Mouse (Mus musculus): ENCODE data around the gene Gabbr2. TPM values are rescaled to one million over a fixed set of nuclear protein-coding genes. Genes with fewer than 3 reads are reported as not detected.

Gene Gabbr2
- polyA plus RNA-seq, 1 experiment from 2014 or later, result 0.12 TPM

DNA sequence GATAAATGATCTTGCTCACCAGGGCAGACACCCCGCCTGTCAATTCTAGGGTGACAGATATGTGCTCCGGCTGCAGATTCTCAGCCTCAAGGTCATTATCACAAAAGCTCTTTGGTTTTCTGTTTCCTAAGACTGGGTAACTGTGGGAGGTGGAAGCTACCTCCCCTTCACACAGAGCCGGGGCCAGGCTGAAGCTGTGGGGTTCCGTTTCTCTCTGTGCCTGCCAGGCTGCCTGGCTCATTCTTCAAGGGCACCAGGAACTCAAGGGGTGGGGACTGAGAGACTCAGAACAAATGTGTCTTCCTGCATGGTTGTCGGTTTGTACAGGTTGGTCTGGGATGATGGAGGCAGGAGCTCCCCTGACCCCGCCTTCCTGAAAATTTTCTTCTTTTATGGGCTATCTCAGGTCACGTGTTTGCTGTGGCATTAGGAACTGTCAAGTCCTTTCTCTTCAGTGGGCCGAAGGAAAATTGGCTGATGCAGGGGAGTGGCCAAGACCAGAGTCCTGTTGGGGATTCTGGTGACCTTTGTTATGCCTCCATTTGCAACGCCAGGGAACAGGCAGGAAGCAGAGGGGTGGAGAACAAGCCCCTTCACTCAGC is 254.7 kb downstream of the Gabbr2 start:
- Histone ChIP-seq H3K27me3 (replicated peaks) (no peaks in the 10 kb centered on the region), H3K9me3 (no peaks in the 10 kb centered on the region), H3K4me3 (replicated peaks) (no peak overlapping the region), H3K27ac (no peak overlapping the region), H3K9ac (no peak overlapping the region), H3K36me3 (no peaks in the 10 kb centered on the region), H3K4me2 (no peak overlapping the region), H3K4me1 (no peaks in the 10 kb centered on the region)
- no peak for ATAC-seq (ENCODE audit: insufficient read depth, low FRiP score, low read depth)
- WGBS, result 29% methylated on average over 9 of the region's 9 CpGs

DNA sequence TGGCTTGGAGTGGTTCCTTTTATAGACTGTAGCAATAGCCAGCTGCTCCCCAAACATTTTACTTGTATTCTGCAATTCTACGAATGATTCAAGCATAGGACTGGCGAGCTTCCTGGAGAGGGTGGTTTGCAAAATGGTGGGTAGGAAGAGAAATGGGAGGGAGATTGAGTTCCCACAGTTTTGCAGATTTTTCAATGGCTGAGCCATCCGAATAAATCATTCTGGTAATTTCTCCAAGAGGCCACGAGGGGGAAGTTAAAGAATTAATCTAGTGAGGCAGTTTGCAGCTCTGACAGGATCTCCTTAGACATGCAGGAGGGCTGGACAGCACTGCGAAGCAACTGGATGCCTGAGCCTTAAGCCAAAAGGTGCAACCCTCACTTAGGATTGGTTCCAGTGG is 256.8 kb downstream of the Gabbr2 start:
- no peak for ATAC-seq (ENCODE audit: insufficient read depth, low FRiP score, low read depth)

DNA sequence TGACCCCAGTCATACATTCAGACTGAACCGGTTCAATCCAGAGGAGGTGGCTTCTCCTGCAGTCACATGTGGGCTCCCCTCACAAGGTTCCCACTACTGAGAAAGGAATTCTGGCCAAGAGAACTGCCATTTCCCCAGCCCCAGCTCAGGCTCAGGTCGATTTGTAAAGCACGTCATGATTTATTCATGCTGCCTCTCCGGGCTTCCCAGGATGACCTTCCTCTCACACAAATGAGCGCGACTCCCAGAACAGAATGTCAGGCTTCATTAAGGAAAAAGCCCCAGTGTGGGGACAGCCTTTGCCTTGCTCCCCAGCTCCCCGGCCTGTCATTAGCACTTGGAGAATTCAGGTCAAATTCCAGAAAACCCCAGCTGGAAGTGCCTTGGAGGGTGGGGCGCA is 260.1 kb downstream of the Gabbr2 start:
- H3K9me3 ChIP-seq, result no peaks in the 10 kb centered on the region
- WGBS, result 17% methylated on average over 8 of the region's 8 CpGs
- H3K27ac ChIP-seq, result no peak overlapping the region
- H3K36me3 ChIP-seq, result no peaks in the 10 kb centered on the region
- no peak overlapping the region for H3K4me2 ChIP-seq
- no peaks in the 10 kb centered on the region for H3K4me1 ChIP-seq
- H3K9ac ChIP-seq, result no peak overlapping the region
- H3K27me3 ChIP-seq (replicated peaks), result no peaks in the 10 kb centered on the region
- no peak for ATAC-seq (ENCODE audit: insufficient read depth, low FRiP score, low read depth)
- H3K4me3 ChIP-seq (replicated peaks), result no peak overlapping the region

More for the DNA sequence above, 256.8 kb downstream of the Gabbr2 start:
- Histone ChIP-seq H3K4me2 (no peak overlapping the region), H3K4me3 (replicated peaks) (no peak overlapping the region), H3K27me3 (replicated peaks) (no peaks in the 10 kb centered on the region), H3K9ac (no peak overlapping the region), H3K27ac (no peak overlapping the region), H3K9me3 (no peaks in the 10 kb centered on the region), H3K36me3 (no peaks in the 10 kb centered on the region), H3K4me1 (no peaks in the 10 kb centered on the region)
- 39% methylated on average over 5 of the region's 5 CpGs for WGBS

GRCm38 (mm10) chr4:46729306-46730042 is 262.2 kb downstream of the Gabbr2 start:
- 72% methylated on average over 9 of the region's 9 CpGs for WGBS
- H3K9me3 ChIP-seq, result no peaks in the 10 kb centered on the region
- H3K4me2 ChIP-seq, result no peak overlapping the region
- H3K9ac ChIP-seq, result no peak overlapping the region
- no peaks in the 10 kb centered on the region for H3K27me3 ChIP-seq (replicated peaks)
- no peak overlapping the region for H3K27ac ChIP-seq
- H3K4me1 ChIP-seq, result no peaks in the 10 kb centered on the region
- no peak for ATAC-seq (ENCODE audit: insufficient read depth, low FRiP score, low read depth)
- H3K36me3 ChIP-seq, result no peaks in the 10 kb centered on the region
- no peak overlapping the region for H3K4me3 ChIP-seq (replicated peaks)

GRCm38 (mm10) chr4:46728231-46728630 is 263.4 kb downstream of the Gabbr2 start:
- Histone ChIP-seq H3K27ac (no peak overlapping the region), H3K9me3 (no peaks in the 10 kb centered on the region), H3K4me2 (no peak overlapping the region), H3K36me3 (no peaks in the 10 kb centered on the region), H3K27me3 (replicated peaks) (no peaks in the 10 kb centered on the region), H3K4me1 (no peaks in the 10 kb centered on the region), H3K4me3 (replicated peaks) (no peak overlapping the region), H3K9ac (no peak overlapping the region)
- 55% methylated on average over 1 of the region's 1 CpGs for WGBS
- no peak for ATAC-seq (ENCODE audit: insufficient read depth, low FRiP score, low read depth)

DNA sequence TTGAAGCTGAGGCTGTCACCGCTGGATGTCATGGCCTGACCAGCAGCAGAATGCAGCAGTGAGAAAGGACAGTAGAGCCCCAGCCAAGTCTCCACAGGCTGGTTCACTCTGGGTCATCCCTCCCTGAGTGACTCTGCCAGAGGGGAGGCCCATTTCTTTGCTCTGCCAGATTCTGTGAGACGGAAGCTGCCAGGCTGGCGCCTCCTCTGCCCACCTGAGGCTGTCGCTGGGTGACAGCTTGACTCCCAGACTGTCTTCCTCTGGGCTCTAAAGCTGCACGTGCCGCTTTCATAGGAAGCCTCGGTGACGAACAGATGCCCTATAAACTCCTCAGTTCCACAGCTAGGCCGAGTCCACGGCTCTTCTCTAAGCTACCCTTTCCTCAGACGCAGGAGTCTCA is 264.5 kb downstream of the Gabbr2 start:
- no peak overlapping the region for H3K4me2 ChIP-seq
- no peak overlapping the region for H3K27ac ChIP-seq
- no peaks in the 10 kb centered on the region for H3K27me3 ChIP-seq (replicated peaks)
- H3K9me3 ChIP-seq, result no peaks in the 10 kb centered on the region
- ATAC-seq (ENCODE audit: insufficient read depth, low FRiP score, low read depth), result no peak
- no peak overlapping the region for H3K4me3 ChIP-seq (replicated peaks)
- WGBS, result 81% methylated on average over 11 of the region's 11 CpGs
- no peaks in the 10 kb centered on the region for H3K4me1 ChIP-seq
- no peaks in the 10 kb centered on the region for H3K36me3 ChIP-seq
- H3K9ac ChIP-seq, result no peak overlapping the region

GRCm38 (mm10) chr4:46720821-46721557 is 270.7 kb downstream of the Gabbr2 start:
- Histone ChIP-seq H3K36me3 (no peaks in the 10 kb centered on the region), H3K27ac (no peak overlapping the region), H3K9ac (no peak overlapping the region), H3K4me1 (no peaks in the 10 kb centered on the region), H3K4me3 (replicated peaks) (no peak overlapping the region), H3K27me3 (replicated peaks) (no peaks in the 10 kb centered on the region), H3K9me3 (no peaks in the 10 kb centered on the region), H3K4me2 (no peak overlapping the region)
- WGBS, result 75% methylated on average over 16 of the region's 16 CpGs
- no peak for ATAC-seq (ENCODE audit: insufficient read depth, low FRiP score, low read depth)

DNA sequence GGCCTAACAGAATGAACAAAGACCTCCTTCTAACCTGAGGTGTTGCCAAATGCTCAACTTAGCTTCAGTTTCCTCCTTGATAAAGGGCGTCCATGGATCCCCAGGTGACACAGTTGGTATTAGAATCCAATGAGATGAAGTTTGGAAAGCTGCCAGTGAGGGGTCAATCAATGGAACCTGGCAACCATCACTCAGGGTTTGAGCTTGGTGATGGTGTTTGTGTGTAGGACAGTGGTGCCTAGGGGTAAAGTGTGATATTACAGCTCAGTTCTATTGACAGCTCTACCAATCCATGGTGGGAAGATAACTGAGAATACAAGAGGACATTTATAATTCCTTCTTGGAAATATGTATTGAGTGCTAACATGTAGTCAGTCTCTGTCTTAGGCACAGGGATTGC is 271.6 kb downstream of the Gabbr2 start:
- WGBS, result 52% methylated on average over 1 of the region's 1 CpGs
- ATAC-seq (ENCODE audit: insufficient read depth, low FRiP score, low read depth), result no peak
- no peaks in the 10 kb centered on the region for H3K36me3 ChIP-seq

GRCm38 (mm10) chr4:46718624-46719023 is 273.0 kb downstream of the Gabbr2 start:
- Histone ChIP-seq H3K4me3 (replicated peaks) (no peak overlapping the region), H3K9ac (no peak overlapping the region), H3K9me3 (no peaks in the 10 kb centered on the region), H3K27me3 (replicated peaks) (no peaks in the 10 kb centered on the region), H3K36me3 (no peaks in the 10 kb centered on the region), H3K4me1 (no peaks in the 10 kb centered on the region), H3K4me2 (no peak overlapping the region), H3K27ac (no peak overlapping the region)
- ATAC-seq (ENCODE audit: insufficient read depth, low FRiP score, low read depth), result no peak
- WGBS, result 29% methylated on average over 7 of the region's 7 CpGs

More for the DNA sequence above, 271.6 kb downstream of the Gabbr2 start:
- no peaks in the 10 kb centered on the region for H3K27me3 ChIP-seq (replicated peaks)
- H3K27ac ChIP-seq, result no peak overlapping the region
- H3K4me3 ChIP-seq (replicated peaks), result no peak overlapping the region
- no peaks in the 10 kb centered on the region for H3K4me1 ChIP-seq
- H3K9ac ChIP-seq, result no peak overlapping the region
- no peak overlapping the region for H3K4me2 ChIP-seq
- no peaks in the 10 kb centered on the region for H3K9me3 ChIP-seq

GRCm38 (mm10) chr4:46717156-46717555 is 274.5 kb downstream of the Gabbr2 start:
- Histone ChIP-seq H3K4me1 (no peaks in the 10 kb centered on the region), H3K4me2 (no peak overlapping the region), H3K4me3 (replicated peaks) (no peak overlapping the region), H3K9me3 (no peaks in the 10 kb centered on the region), H3K27ac (no peak overlapping the region), H3K27me3 (replicated peaks) (no peaks in the 10 kb centered on the region), H3K36me3 (no peaks in the 10 kb centered on the region), H3K9ac (no peak overlapping the region)
- WGBS, result 41% methylated on average over 5 of the region's 5 CpGs
- no peak for ATAC-seq (ENCODE audit: insufficient read depth, low FRiP score, low read depth)

DNA sequence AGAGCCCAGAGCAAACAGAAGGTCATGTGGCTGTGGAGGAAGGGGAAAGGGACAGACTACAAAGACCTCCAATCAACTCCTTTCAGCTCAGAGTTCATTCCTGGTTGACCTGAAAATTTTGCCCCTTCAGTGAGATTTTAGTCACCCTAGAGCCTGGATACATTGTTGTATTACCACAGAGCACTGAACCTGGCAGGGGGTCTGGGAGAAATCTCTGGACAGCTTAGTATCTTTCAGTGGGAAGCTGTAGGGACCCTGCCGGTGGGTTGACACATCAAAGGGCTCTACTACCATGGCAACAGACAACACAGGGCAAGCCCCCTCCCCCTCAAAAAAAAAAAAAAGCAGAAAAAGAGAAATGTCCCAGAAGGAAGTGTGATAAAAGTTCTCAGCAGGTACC is 275.3 kb downstream of the Gabbr2 start:
- Histone ChIP-seq H3K4me2 (no peak overlapping the region), H3K27me3 (replicated peaks) (no peaks in the 10 kb centered on the region), H3K36me3 (no peaks in the 10 kb centered on the region), H3K4me1 (no peaks in the 10 kb centered on the region), H3K9ac (no peak overlapping the region), H3K4me3 (replicated peaks) (no peak overlapping the region), H3K27ac (no peak overlapping the region), H3K9me3 (no peaks in the 10 kb centered on the region)
- no peak for ATAC-seq (ENCODE audit: insufficient read depth, low FRiP score, low read depth)
- 0% methylated on average over 1 of the region's 1 CpGs for WGBS

GRCm38 (mm10) chr4:46710523-46710922 is 281.1 kb downstream of the Gabbr2 start:
- ATAC-seq (ENCODE audit: insufficient read depth, low FRiP score, low read depth), result no peak
- H3K27ac ChIP-seq, result no peak overlapping the region
- no peak overlapping the region for H3K4me2 ChIP-seq
- H3K27me3 ChIP-seq (replicated peaks), result no peaks in the 10 kb centered on the region
- H3K4me3 ChIP-seq (replicated peaks), result no peak overlapping the region
- H3K9ac ChIP-seq, result no peak overlapping the region
- H3K4me1 ChIP-seq, result no peaks in the 10 kb centered on the region
- 71% methylated on average over 4 of the region's 4 CpGs for WGBS
- no peaks in the 10 kb centered on the region for H3K9me3 ChIP-seq
- no peaks in the 10 kb centered on the region for H3K36me3 ChIP-seq
